Mouse (Mus musculus) thymus, adult 2 months (tissue): ENCODE results near the gene Tasp1. TPM values are rescaled to one million over a fixed set of nuclear protein-coding genes. Genes with fewer than 3 reads are reported as not detected.

Source experiments
- DNase-seq: peaks from one replicate; pipeline ENCODE4 v3.0.0; 2021
- H3K27ac ChIP-seq: fragments of 200-500 bp; 2 replicates; pipeline ENCODE4 v1.5.1; 2012; ENCODE audit warnings: low read length, control low read depth; ENCODE audit not compliant: control insufficient read depth, insufficient read depth
- H3K27me3 ChIP-seq: fragments of 200-500 bp; 2 replicates; pipeline ENCODE4 v1.6.1; 2012; ENCODE audit warnings: mild to moderate bottlenecking, low read length, moderate library complexity, mixed read lengths; ENCODE audit not compliant: control insufficient read depth, insufficient read depth
- H3K36me3 ChIP-seq: fragments of 200-500 bp; 2 replicates; pipeline ENCODE4 v1.6.1; 2012; ENCODE audit warnings: mild to moderate bottlenecking, low read length, moderate library complexity; ENCODE audit not compliant: control insufficient read depth, insufficient read depth
- H3K4me1 ChIP-seq: fragments of 200-500 bp; replicated peaks from 2 replicates; pipeline ENCODE4 v1.6.1; 2012; ENCODE audit warnings: low read length; ENCODE audit not compliant: control insufficient read depth, insufficient read depth
- H3K4me3 ChIP-seq: fragments of 200-500 bp; 2 replicates; pipeline ENCODE4 v1.5.1; 2012; ENCODE audit warnings: mild to moderate bottlenecking, low read length, control low read depth, moderate library complexity; ENCODE audit not compliant: control insufficient read depth, insufficient read depth
- CTCF ChIP-seq: fragments of 200-500 bp; IDR thresholded peaks from 2 replicates; pipeline ENCODE4 v1.5.1; 2012; ENCODE audit warnings: mild to moderate bottlenecking, control low read depth, low read length, moderate library complexity, borderline replicate concordance; ENCODE audit not compliant: control insufficient read depth, poor library complexity, insufficient read depth; ENCODE audit errors: extremely low read depth
- POLR2A ChIP-seq: fragments of 200-500 bp; IDR thresholded peaks from 2 replicates; pipeline ENCODE4 v1.6.1; 2012; ENCODE audit warnings: mild to moderate bottlenecking, low read length, control low read depth, moderate library complexity; ENCODE audit not compliant: control insufficient read depth, poor library complexity, insufficient read depth; ENCODE audit errors: extremely low read depth
- WGBS: fragments of 180-500 bp; shearing (Covaris S2); methylation state at CpG from one replicate; pipeline ENCODE4 v1.1.7; 2018; 5-methylcytosine and 5-hydroxymethylcytosine counted together
- polyA plus RNA-seq: library from polyadenylated mRNA; depleted of rRNA; stranded (reverse); fragments of >200 nt; gene quantifications from 2 replicates; pipeline ENCODE4 v1.2.3, GENCODE M21; 2012

Gene Tasp1
- polyA plus RNA-seq, 1 experiment = 7.1 TPM

GRCm38 (mm10) chr2:140078600-140079280 lies 12.1 kb upstream of the Tasp1 start:
- no peak for DNase-seq
- WGBS = 81% methylated on average over 6 of the region's 6 CpGs
- H3K4me1 ChIP-seq = no peaks in the 10 kb centered on the region
- no peaks in the 10 kb centered on the region for H3K36me3 ChIP-seq
- no peak for TF ChIP-seq POLR2A
- no peak for TF ChIP-seq CTCF
- H3K27ac ChIP-seq = no peak overlapping the region
- H3K4me3 ChIP-seq = no peak overlapping the region
- H3K27me3 ChIP-seq = no peaks in the 10 kb centered on the region

GRCm38 (mm10) chr2:140077476-140077875 lies 10.9 kb upstream of the Tasp1 start:
- Histone ChIP-seq H3K4me3 (no peak overlapping the region), H3K36me3 (no peaks in the 10 kb centered on the region), H3K27ac (no peak overlapping the region), H3K4me1 (no peaks in the 10 kb centered on the region), H3K27me3 (no peaks in the 10 kb centered on the region)
- DNase-seq = no peak
- WGBS = 75% methylated on average over 1 of the region's 1 CpGs
- TF ChIP-seq POLR2A = no peak
- no peak for TF ChIP-seq CTCF

GRCm38 (mm10) chr2:140075150-140075549 lies 8.5 kb upstream of the Tasp1 start:
- Histone ChIP-seq H3K27me3 (no peaks in the 10 kb centered on the region), H3K4me1 (no peaks in the 10 kb centered on the region), H3K4me3 (no peak overlapping the region), H3K36me3 (no peaks in the 10 kb centered on the region), H3K27ac (no peak overlapping the region)
- 65% methylated on average over 3 of the region's 3 CpGs for WGBS
- TF ChIP-seq POLR2A (no peak), CTCF (no peak)
- DNase-seq = no peak

GRCm38 (mm10) chr2:140067516-140067915 lies 911 bp upstream of the Tasp1 start:
- Histone ChIP-seq H3K27me3 (no peaks in the 10 kb centered on the region), H3K4me3 (no peak overlapping the region), H3K27ac (no peak overlapping the region), H3K36me3 (no peaks in the 10 kb centered on the region), H3K4me1 (0 out of 2 replicates have a peak, but pooled peaks cover 2% of the 10 kb centered on the region)
- DNase-seq = no peak
- TF ChIP-seq POLR2A = no peak
- TF ChIP-seq CTCF = no peak
- WGBS = 76% methylated on average over 4 of the region's 4 CpGs

GRCm38 (mm10) chr2:140065676-140066075 lies 929 bp downstream of the Tasp1 start:
- TF ChIP-seq POLR2A = no peak
- no peak for TF ChIP-seq CTCF
- Histone ChIP-seq H3K27me3 (no peaks in the 10 kb centered on the region), H3K36me3 (no peaks in the 10 kb centered on the region), H3K4me1 (0 out of 2 replicates have a peak, but pooled peaks cover 2% of the 10 kb centered on the region), H3K4me3 (no peak overlapping the region), H3K27ac (no peak overlapping the region)
- 89% methylated on average over 8 of the region's 8 CpGs for WGBS
- DNase-seq = no peak

GRCm38 (mm10) chr2:140061481-140061880 lies 5.1 kb downstream of the Tasp1 start:
- Histone ChIP-seq H3K27ac (no peak overlapping the region), H3K36me3 (peaks cover 3% of the 10 kb centered on the region; the same call in 1 of the 2 replicates), H3K27me3 (no peaks in the 10 kb centered on the region), H3K4me1 (no peaks in the 10 kb centered on the region), H3K4me3 (no peak overlapping the region)
- TF ChIP-seq POLR2A (no peak), CTCF (no peak)
- 89% methylated on average over 3 of the region's 3 CpGs for WGBS
- DNase-seq = no peak
